Mouse (Mus musculus): ENCODE results near the gene Jmjd8. TPM values are rescaled to one million over a fixed set of nuclear protein-coding genes. Genes with fewer than 3 reads are reported as not detected.

The Jmjd8 gene
- polyA plus RNA-seq, 1 experiment: 15.5 TPM

GRCm38 (mm10) chr17:25843122-25843521 is 14.5 kb downstream of the Jmjd8 start:
- peaks cover 9% of the 10 kb centered on the region for H3K36me3 ChIP-seq (ENCODE audit: control insufficient read depth, insufficient read depth)
- peaks cover 12% of the 10 kb centered on the region for H3K79me2 ChIP-seq (ENCODE audit: control insufficient read depth, insufficient read depth)
- peak overlapping the region; percentile 42 for H3K4me3 ChIP-seq
- H3K4me2 ChIP-seq (ENCODE audit: low read depth): peak overlapping the region; percentile 68
- no peak for TF ChIP-seq POLR2AphosphoS2 (IDR thresholded peaks at IDR 0.05; ENCODE audit: insufficient read length, low read depth)
- TF ChIP-seq E2F4 (IDR thresholded peaks at IDR 0.05; ENCODE audit: insufficient read depth): no peak
- no peak for TF ChIP-seq TCF3 (IDR thresholded peaks at IDR 0.05; ENCODE audit: insufficient read length, low read depth)
- TF ChIP-seq REST (IDR thresholded peaks at IDR 0.05; ENCODE audit: insufficient read depth, insufficient read length): no peak
- TF ChIP-seq MYOG (IDR thresholded peaks at IDR 0.05; ENCODE audit: control insufficient read depth in 1 of 3, insufficient read depth in 1 of 3, insufficient read length in 2 of 3, low read depth in 2 of 3): no peak
- TF ChIP-seq CEBPB (IDR thresholded peaks at IDR 0.05; ENCODE audit: insufficient read depth, poor library complexity, severe bottlenecking): no peak
- no peak for TF ChIP-seq MYOD1 (IDR thresholded peaks at IDR 0.05; ENCODE audit: control insufficient read depth in 1 of 3, insufficient read length in 2 of 3, low read depth in 2 of 3)
- no peak for TF ChIP-seq SRF (IDR thresholded peaks at IDR 0.05; ENCODE audit: control insufficient read depth, insufficient read length, low read depth)
- no peak for TF ChIP-seq USF1 (IDR thresholded peaks at IDR 0.05; ENCODE audit: low read depth)
- TF ChIP-seq TCF12 (IDR thresholded peaks at IDR 0.05; ENCODE audit: insufficient read depth, poor library complexity, severe bottlenecking): no peak
- TF ChIP-seq POLR2A (IDR thresholded peaks at IDR 0.05; ENCODE audit: insufficient read length, low read depth): no peak
- no peak for TF ChIP-seq MAX (IDR thresholded peaks at IDR 0.05; ENCODE audit: low read depth)
- H3ac ChIP-seq (ENCODE audit: control insufficient read depth, insufficient read length): peak overlapping the region; percentile 59
- no peaks in the 10 kb centered on the region for H3K27me3 ChIP-seq (ENCODE audit: control insufficient read depth, insufficient read depth, insufficient read length)

DNA sequence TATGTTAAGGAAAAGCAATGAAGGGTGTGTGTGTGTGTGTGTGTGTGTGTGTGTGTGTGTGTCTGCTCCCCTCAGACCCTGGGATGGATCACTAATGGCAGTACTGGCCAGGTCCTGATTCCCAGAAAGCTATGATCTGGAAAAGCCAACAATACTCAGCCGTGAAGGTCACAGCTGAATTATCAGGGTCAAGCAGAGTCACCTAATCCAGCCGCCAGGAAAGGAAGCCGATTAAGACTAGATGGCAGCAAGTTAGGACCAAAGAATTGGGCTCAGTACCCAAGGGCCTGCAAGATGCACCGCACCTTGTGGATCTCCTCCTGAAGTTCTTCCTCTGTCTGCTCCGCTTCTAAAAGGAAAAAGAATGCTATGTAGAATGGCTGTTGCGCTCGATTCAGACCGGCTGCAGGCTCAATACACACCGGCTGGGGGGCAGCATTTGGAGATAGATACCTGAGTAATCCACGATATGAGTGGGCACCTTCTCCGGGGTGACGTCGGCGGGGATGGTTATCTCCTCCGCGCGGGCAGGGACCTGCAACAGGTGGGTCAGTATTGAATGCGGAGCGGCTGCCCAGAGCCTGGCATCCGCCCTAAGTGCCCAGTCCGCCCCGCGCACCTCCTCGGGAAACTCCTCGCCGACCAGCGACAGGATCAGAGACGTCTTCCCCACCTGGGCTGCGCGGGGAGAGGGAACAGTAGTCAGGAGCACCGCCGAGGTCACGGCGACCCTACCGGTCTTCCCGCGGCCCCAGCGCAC is 15.1 kb downstream of the Jmjd8 start:
- Histone ChIP-seq H3K27me3 (ENCODE audit: control insufficient read depth, insufficient read depth, insufficient read length) (no peaks in the 10 kb centered on the region), H3K36me3 (ENCODE audit: control insufficient read depth, insufficient read depth) (peaks cover 4% of the 10 kb centered on the region)
- TF ChIP-seq TCF3 (IDR thresholded peaks at IDR 0.05; ENCODE audit: insufficient read length, low read depth): no peak
- no peak for TF ChIP-seq MYOG (IDR thresholded peaks at IDR 0.05; ENCODE audit: control insufficient read depth in 1 of 3, insufficient read depth in 1 of 3, insufficient read length in 2 of 3, low read depth in 2 of 3)
- TF ChIP-seq E2F4 (IDR thresholded peaks at IDR 0.05; ENCODE audit: insufficient read depth): no peak
- TF ChIP-seq SRF (IDR thresholded peaks at IDR 0.05; ENCODE audit: control insufficient read depth, insufficient read length, low read depth): no peak
- no peak for TF ChIP-seq MAX (IDR thresholded peaks at IDR 0.05; ENCODE audit: low read depth)
- TF ChIP-seq TCF12 (IDR thresholded peaks at IDR 0.05; ENCODE audit: insufficient read depth, poor library complexity, severe bottlenecking): no peak
- no peak for TF ChIP-seq MYOD1 (IDR thresholded peaks at IDR 0.05; ENCODE audit: control insufficient read depth in 1 of 3, insufficient read length in 2 of 3, low read depth in 2 of 3)
- TF ChIP-seq POLR2AphosphoS2 (IDR thresholded peaks at IDR 0.05; ENCODE audit: insufficient read length, low read depth): no peak
- no peak for TF ChIP-seq REST (IDR thresholded peaks at IDR 0.05; ENCODE audit: insufficient read depth, insufficient read length)
- TF ChIP-seq USF1 (IDR thresholded peaks at IDR 0.05; ENCODE audit: low read depth): no peak
- TF ChIP-seq CEBPB (IDR thresholded peaks at IDR 0.05; ENCODE audit: insufficient read depth, poor library complexity, severe bottlenecking): no peak
- no peak for TF ChIP-seq POLR2A (IDR thresholded peaks at IDR 0.05; ENCODE audit: insufficient read length, low read depth)

DNA sequence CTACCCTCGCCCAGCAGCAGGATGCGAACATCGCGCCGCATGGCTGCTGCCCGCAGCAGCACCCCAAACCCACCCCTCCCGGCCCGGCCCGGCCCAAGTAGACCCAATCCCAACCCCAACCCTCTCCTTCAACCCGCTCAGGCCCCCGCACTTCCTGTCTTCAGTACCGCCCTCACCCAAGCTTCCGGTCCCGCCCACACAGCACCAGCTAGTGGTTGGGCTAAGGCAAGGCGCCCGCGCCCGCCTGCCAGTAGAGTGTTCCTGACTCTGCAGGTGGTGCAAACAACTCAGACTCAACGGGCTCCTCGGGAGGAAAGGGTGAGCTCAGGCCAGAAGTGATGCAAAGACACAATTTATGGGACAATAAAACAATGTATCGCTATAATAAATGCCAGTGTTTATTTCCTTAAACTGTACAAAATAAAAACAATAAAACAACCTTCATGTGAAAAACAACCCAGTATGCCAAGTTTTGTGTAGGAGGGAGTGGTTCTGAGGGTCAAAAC is 15.8 kb downstream of the Jmjd8 start, which contains the start of gene Rhot2:
Gene Rhot2, minus strand, starts transcription at position 456 of the 506 bp plus-strand sequence.
- peaks cover 12% of the 10 kb centered on the region for H3K79me2 ChIP-seq (ENCODE audit: control insufficient read depth, insufficient read depth)
- TF ChIP-seq MYOG (IDR thresholded peaks at IDR 0.05; ENCODE audit: control insufficient read depth in 1 of 3, insufficient read depth in 1 of 3, insufficient read length in 2 of 3, low read depth in 2 of 3) (peak in 1 of 3 experiments; percentile 4), POLR2A (IDR thresholded peaks at IDR 0.05; ENCODE audit: insufficient read length, low read depth) (peak; percentile 91), POLR2AphosphoS2 (IDR thresholded peaks at IDR 0.05; ENCODE audit: insufficient read length, low read depth) (peak; percentile 84), USF1 (IDR thresholded peaks at IDR 0.05; ENCODE audit: low read depth) (no peak), SRF (IDR thresholded peaks at IDR 0.05; ENCODE audit: control insufficient read depth, insufficient read length, low read depth) (no peak), TCF12 (IDR thresholded peaks at IDR 0.05; ENCODE audit: insufficient read depth, poor library complexity, severe bottlenecking) (no peak)
- H3ac ChIP-seq (ENCODE audit: control insufficient read depth, insufficient read length): peak within 1 kb of the TSS; percentile 59
- H3K4me3 ChIP-seq: peak within 1 kb of the TSS; percentile 42
- no peaks in the 10 kb centered on the region for H3K27me3 ChIP-seq (ENCODE audit: control insufficient read depth, insufficient read depth, insufficient read length)
- H3K4me2 ChIP-seq (ENCODE audit: low read depth): peak within 1 kb of the TSS; percentile 80
- H3K36me3 ChIP-seq (ENCODE audit: control insufficient read depth, insufficient read depth): peaks cover 4% of the 10 kb centered on the region

More for the DNA sequence above, 15.1 kb downstream of the Jmjd8 start:
- Histone ChIP-seq H3ac (ENCODE audit: control insufficient read depth, insufficient read length) (peak overlapping the region; percentile 59), H3K4me2 (ENCODE audit: low read depth) (peak overlapping the region; percentile 68), H3K4me3 (peak overlapping the region; percentile 42), H3K79me2 (ENCODE audit: control insufficient read depth, insufficient read depth) (peaks cover 12% of the 10 kb centered on the region)

GRCm38 (mm10) chr17:25860229-25860628 is 31.6 kb downstream of the Jmjd8 start:
- Histone ChIP-seq H3K79me2 (ENCODE audit: control insufficient read depth, insufficient read depth) (no peaks in the 10 kb centered on the region), H3K4me2 (ENCODE audit: low read depth) (peak overlapping the region; percentile 86), H3K36me3 (ENCODE audit: control insufficient read depth, insufficient read depth) (no peaks in the 10 kb centered on the region), H3ac (ENCODE audit: control insufficient read depth, insufficient read length) (no peak overlapping the region), H3K4me3 (peak overlapping the region; percentile 32), H3K27me3 (ENCODE audit: control insufficient read depth, insufficient read depth, insufficient read length) (no peaks in the 10 kb centered on the region)
- TF ChIP-seq SRF (IDR thresholded peaks at IDR 0.05; ENCODE audit: control insufficient read depth, insufficient read length, low read depth) (no peak), USF1 (IDR thresholded peaks at IDR 0.05; ENCODE audit: low read depth) (no peak), E2F4 (IDR thresholded peaks at IDR 0.05; ENCODE audit: insufficient read depth) (no peak), TCF12 (IDR thresholded peaks at IDR 0.05; ENCODE audit: insufficient read depth, poor library complexity, severe bottlenecking) (no peak), CEBPB (IDR thresholded peaks at IDR 0.05; ENCODE audit: insufficient read depth, poor library complexity, severe bottlenecking) (no peak), POLR2A (IDR thresholded peaks at IDR 0.05; ENCODE audit: insufficient read length, low read depth) (no peak), TCF3 (IDR thresholded peaks at IDR 0.05; ENCODE audit: insufficient read length, low read depth) (no peak), REST (IDR thresholded peaks at IDR 0.05; ENCODE audit: insufficient read depth, insufficient read length) (no peak), MAX (IDR thresholded peaks at IDR 0.05; ENCODE audit: low read depth) (no peak), MYOG (IDR thresholded peaks at IDR 0.05; ENCODE audit: control insufficient read depth in 1 of 3, insufficient read depth in 1 of 3, insufficient read length in 2 of 3, low read depth in 2 of 3) (no peak), POLR2AphosphoS2 (IDR thresholded peaks at IDR 0.05; ENCODE audit: insufficient read length, low read depth) (no peak), MYOD1 (IDR thresholded peaks at IDR 0.05; ENCODE audit: control insufficient read depth in 1 of 3, insufficient read length in 2 of 3, low read depth in 2 of 3) (no peak)

All from myocyte (in vitro differentiated cells).